Mouse (Mus musculus) liver, adult (tissue): Measurements from ENCODE around the gene Eomes.

Source experiments
- GATA4 ChIP-seq: IDR thresholded peaks from 2 replicates; pipeline ENCODE4 v1.6.1; 2014; ENCODE audit warnings: mild to moderate bottlenecking, low read length; ENCODE audit not compliant: insufficient replicate concordance

Eomes gene

GRCm38 (mm10) chr9:118477961-118478360 lies at the start of gene Eomes:
Eomes (plus strand) TSS chr9:118478212.
- no peak for TF ChIP-seq GATA4

DNA sequence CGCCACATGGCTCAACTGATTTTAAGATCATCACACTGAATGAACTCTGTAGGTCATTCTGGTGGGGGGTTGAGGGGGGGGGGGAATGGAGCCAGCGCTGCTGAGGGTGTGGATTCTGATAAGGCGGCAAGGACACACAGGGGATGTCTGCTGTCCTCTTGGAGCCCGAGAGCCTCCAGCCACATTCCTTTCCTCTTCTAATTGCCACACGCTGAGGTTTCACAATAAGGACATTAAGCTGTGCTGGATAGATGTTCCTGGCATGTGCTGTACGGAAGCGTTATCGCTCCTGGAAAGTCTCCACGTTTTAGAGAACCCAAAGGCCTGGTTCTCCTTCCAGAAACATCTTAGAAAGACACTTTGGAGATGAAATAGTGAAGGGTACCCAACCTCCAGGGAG lies 33.2 kb upstream of the Eomes start:
- TF ChIP-seq GATA4 = no peak

DNA sequence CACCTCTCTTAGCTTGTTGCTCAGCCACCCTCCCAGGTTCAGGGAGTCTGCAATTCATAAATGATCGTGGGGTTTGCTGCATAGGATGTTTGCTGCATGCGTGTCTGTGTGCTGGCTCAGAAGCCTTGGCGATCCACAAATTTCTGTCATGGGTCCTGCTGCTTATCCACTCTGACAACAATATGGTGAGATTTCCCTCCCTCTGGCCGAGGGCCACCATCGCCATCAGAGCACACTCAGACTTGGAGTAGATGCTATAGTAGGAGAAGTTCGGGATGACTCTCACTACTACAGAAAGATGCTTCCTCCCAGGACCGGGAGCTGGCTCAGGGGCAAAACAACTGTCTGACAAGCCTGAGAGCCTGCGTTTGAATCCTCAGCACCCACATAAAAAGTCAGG lies 28.7 kb upstream of the Eomes start:
- TF ChIP-seq GATA4 = no peak

DNA sequence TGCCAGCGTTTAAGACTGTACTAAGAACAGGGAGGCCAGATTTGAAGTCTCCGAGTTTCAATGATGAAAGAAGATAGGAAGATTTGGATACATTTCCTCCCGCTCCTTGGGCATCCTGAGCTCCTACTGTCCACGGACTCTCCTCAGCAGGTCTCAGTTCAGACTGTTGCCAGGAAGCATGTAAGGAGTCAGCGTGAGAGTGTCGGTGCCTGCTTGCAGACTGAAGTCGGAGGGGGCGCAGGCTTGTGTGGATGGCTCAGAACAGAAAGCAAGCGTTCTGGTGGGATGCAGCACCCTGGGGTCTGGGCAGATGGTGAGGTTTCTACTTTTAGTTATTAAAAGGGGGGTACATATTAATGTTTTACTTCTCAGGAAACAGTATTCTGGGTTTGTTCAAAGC lies 24.6 kb upstream of the Eomes start:
- no peak for TF ChIP-seq GATA4

DNA sequence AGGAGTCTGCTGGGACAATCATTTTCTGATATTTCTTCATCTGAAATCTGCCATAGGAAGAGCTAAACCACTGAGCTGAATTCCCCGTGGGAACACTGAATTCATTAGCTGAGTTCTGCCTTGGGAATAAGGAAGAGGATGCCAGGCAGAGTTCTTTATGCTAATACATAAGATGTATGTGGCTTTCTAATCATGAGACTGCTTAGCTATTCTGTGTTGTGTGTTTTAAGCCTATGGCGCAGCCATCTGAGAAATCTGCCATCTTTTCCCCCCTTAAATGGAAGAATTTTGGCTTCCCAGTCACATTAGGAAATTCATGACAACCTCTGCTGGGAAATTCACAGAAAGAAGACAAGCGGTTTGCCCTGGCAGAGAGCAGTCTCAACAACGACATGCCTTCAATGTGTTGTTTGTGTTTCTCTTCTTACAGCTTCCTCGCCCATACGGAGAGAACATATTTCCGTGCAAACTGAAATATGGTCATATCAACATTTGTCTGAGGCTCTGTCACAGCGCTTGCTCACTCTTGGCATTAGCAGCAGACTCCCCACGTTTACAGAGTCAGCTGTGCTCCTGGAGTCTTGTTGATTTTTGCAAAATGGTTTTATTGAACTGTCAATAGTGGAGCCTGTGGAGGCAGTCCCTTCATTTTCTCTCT lies 22.7 kb upstream of the Eomes start:
- no peak for TF ChIP-seq GATA4

DNA sequence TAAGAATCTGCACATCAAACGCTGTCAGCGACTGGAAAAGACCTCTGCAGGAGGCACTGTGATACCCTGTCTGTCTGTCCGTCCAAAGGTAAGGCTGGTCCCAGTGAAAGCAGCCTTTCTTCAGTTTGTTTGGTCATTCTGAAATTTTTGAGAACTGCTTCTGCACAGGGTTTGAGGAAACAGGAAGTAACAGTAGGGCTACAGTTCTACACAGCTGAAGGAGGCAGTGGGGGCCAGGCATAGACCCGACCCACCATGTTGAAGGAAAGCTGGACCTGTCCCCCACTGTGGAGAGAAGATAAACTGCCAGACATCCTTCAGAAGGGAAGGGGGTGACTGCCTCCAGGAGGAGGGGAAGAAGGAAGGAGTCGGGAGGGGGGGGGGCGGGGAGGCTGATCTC lies 21.6 kb upstream of the Eomes start:
- no peak for TF ChIP-seq GATA4

DNA sequence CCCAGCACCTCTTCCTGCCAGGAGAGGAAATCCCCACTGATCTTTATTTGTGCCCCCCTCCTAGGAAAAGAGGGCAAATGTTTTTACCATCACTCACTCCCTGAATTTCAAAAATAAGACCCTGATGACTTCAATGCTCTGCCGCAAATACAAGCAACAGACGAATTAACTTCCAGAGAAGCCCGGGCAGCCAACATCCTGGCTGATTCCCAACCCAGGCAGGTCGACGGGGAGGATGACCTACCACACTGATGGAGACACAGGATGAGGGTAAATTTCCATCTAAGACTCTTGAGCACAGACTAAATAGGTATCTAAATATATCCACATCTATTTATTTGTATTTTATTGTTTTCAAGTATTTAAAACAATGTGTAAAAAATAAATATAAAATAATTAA lies 20.0 kb upstream of the Eomes start:
- no peak for TF ChIP-seq GATA4

- TF ChIP-seq GATA4 = no peak
These were observed 14.0 kb upstream of the Eomes start for GRCm38 (mm10) chr9:118464031-118464430.

GRCm38 (mm10) chr9:118468301-118468700 lies 9.7 kb upstream of the Eomes start:
- no peak for TF ChIP-seq GATA4

DNA sequence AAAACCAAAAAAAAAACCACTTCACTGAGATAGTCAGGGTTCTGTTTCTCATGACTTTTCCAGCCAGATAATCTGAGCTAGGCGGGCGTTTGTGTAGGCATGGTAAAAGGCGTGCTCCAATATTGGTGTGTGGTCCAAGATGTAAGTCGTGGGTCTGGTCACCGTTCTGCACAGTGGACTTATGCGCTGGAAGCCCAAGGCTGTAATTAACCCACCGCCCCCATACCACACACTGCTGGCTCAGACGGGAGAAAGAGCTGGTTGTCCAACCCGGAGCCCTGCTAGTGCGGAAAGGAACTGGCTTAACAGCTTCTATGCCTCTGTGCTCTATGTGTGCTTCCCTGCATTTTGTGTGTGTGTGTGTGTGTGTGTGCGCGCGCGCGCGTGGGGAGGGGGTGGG lies 8.7 kb upstream of the Eomes start:
- no peak for TF ChIP-seq GATA4

GRCm38 (mm10) chr9:118471296-118471695 lies 6.7 kb upstream of the Eomes start:
- TF ChIP-seq GATA4 = no peak

- no peak for TF ChIP-seq GATA4
These were observed 1.7 kb upstream of the Eomes start for GRCm38 (mm10) chr9:118476211-118476765.

DNA sequence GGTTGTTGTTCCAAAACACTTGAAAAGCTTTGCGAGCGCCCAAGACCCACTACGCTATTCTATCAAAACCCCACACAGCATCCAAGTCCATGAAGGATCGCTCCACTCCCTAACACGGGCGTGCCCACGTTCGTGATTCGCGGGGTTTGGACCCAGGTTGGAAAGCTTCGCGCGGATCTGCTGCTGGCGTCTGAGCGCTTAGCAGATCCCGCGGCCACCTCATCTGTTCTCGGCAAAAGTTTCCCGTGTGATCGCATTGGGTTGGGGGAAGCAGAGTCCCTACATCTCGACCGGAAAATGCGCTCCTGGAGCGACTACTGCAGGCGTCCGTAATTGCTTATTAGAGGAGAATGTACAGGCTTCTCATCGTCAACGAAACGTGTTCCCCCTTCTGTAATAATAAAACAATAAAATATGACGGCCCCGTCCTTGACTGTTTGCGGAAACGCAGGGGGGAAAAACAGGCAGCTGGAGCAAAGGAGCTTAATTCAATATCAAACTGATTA lies 1.2 kb upstream of the Eomes start:
- TF ChIP-seq GATA4 = no peak

- no peak for TF ChIP-seq GATA4
These were observed 606 bp upstream of the Eomes start for GRCm38 (mm10) chr9:118477281-118477931.

- TF ChIP-seq GATA4 = no peak
These were observed 436 bp downstream of the Eomes start for GRCm38 (mm10) chr9:118478458-118478838.

- no peak for TF ChIP-seq GATA4
These were observed 961 bp downstream of the Eomes start for GRCm38 (mm10) chr9:118478839-118479507.
